Mouse (Mus musculus): ENCODE measurements around the gene Cd200r4. TPM values are rescaled to one million over a fixed set of nuclear protein-coding genes. Genes with fewer than 3 reads are reported as not detected.
"Not testable (repeated sequence)": the region's sequence is repeated elsewhere in the genome, so short reads cannot be mapped to it uniquely, and the experiment has no call there.

Gene Cd200r4
- polyA plus RNA-seq, 1 experiment from 2014 or later, result 0.35 TPM

DNA sequence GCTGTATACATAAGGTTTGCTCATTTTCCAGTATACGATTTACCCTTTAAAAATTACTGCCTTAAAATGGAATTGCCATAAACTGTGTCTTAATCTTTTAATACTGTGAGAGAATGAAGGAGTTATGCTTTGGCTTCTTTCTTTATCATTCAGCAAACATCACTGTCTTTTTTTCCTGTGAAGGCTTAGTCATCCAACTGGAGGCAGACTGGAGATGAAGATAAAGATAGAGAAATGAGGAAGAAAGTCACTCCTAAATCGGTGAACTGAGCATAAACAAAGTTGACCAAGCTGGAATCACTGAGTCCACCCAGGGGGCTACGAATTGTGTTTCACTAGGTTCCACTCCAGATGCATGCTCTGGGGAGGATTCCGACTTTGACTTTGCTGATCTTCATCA is 9.0 kb downstream of the Cd200r4 start:
- H3K27me3 ChIP-seq (ENCODE audit: control insufficient read depth, insufficient read depth, low read depth, low read length), result no peaks in the 10 kb centered on the region
- no peaks in the 10 kb centered on the region for H3K36me3 ChIP-seq (ENCODE audit: control insufficient read depth, insufficient read depth)
- H3K4me1 ChIP-seq (ENCODE audit: control insufficient read depth, low read depth, low read length), result no peaks in the 10 kb centered on the region
- 38% methylated on average over 4 of the region's 4 CpGs for WGBS (ENCODE audit: insufficient replicate concordance)
- H3K9me3 ChIP-seq (replicated peaks; ENCODE audit: control insufficient read depth, low read length), result no peaks in the 10 kb centered on the region
- H3K27ac ChIP-seq (ENCODE audit: low read length), result no peak overlapping the region
- no peak overlapping the region for H3K4me2 ChIP-seq (ENCODE audit: low read depth, low read length)
- ATAC-seq (ENCODE audit: low read depth), result no peak
- H3K4me3 ChIP-seq (ENCODE audit: low read depth, low read length), result no peak overlapping the region
- no peak overlapping the region for H3K9ac ChIP-seq (ENCODE audit: low read depth, low read length)

GRCm38 (mm10) chr16:44832286-44832685 is 20.8 kb downstream of the Cd200r4 start:
- no peak for ATAC-seq (ENCODE audit: low read depth)
- Histone ChIP-seq H3K9me3 (replicated peaks; ENCODE audit: control insufficient read depth, low read length) (no peaks in the 10 kb centered on the region), H3K27me3 (ENCODE audit: control insufficient read depth, insufficient read depth, low read depth, low read length) (no peaks in the 10 kb centered on the region), H3K9ac (ENCODE audit: low read depth, low read length) (no peak overlapping the region), H3K4me3 (ENCODE audit: low read depth, low read length) (no peak overlapping the region), H3K4me2 (ENCODE audit: low read depth, low read length) (no peak overlapping the region), H3K36me3 (ENCODE audit: control insufficient read depth, insufficient read depth) (no peaks in the 10 kb centered on the region), H3K4me1 (ENCODE audit: control insufficient read depth, low read depth, low read length) (no peaks in the 10 kb centered on the region), H3K27ac (ENCODE audit: low read length) (no peak overlapping the region)
- WGBS (ENCODE audit: insufficient replicate concordance), result 45% methylated on average over 3 of the region's 3 CpGs

DNA sequence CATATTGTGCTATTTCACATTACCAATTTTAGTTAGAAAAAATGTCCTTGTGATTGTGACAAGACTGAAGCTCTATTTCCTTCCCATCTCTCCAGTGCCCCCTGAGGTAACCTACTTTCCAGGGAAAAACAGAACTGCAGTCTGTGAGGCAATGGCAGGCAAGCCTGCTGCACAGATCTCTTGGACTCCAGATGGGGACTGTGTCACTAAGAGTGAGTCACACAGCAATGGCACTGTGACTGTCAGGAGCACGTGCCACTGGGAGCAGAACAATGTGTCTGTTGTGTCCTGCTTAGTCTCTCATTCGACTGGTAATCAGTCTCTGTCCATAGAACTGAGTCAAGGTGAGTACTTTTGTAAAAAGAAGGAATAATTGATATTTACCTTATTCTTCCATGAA is 21.7 kb downstream of the Cd200r4 start:
- not testable (repeated sequence) for ATAC-seq (ENCODE audit: low read depth); H3K36me3 ChIP-seq (ENCODE audit: control insufficient read depth, insufficient read depth); H3K27ac ChIP-seq (ENCODE audit: low read length); H3K27me3 ChIP-seq (ENCODE audit: control insufficient read depth, insufficient read depth, low read depth, low read length); H3K4me2 ChIP-seq (ENCODE audit: low read depth, low read length); H3K9ac ChIP-seq (ENCODE audit: low read depth, low read length); H3K4me3 ChIP-seq (ENCODE audit: low read depth, low read length); H3K4me1 ChIP-seq (ENCODE audit: control insufficient read depth, low read depth, low read length); H3K9me3 ChIP-seq (replicated peaks; ENCODE audit: control insufficient read depth, low read length)
- 48% methylated on average over 2 of the region's 2 CpGs for WGBS (ENCODE audit: insufficient replicate concordance)

GRCm38 (mm10) chr16:44866797-44867196 is 55.3 kb downstream of the Cd200r4 start, which contains the start of gene Cd200r2:
Cd200r2 (plus strand) TSS chr16:44867097.
- Histone ChIP-seq H3K27me3 (ENCODE audit: control insufficient read depth, insufficient read depth, low read depth, low read length) (no peaks in the 10 kb centered on the region), H3K9ac (ENCODE audit: low read depth, low read length) (no peak within 1 kb of the TSS), H3K9me3 (replicated peaks; ENCODE audit: control insufficient read depth, low read length) (no peaks in the 10 kb centered on the region), H3K4me1 (ENCODE audit: control insufficient read depth, low read depth, low read length) (no peaks in the 10 kb centered on the region), H3K4me2 (ENCODE audit: low read depth, low read length) (no peak within 1 kb of the TSS), H3K27ac (ENCODE audit: low read length) (no peak within 1 kb of the TSS), H3K36me3 (ENCODE audit: control insufficient read depth, insufficient read depth) (no peaks in the 10 kb centered on the region), H3K4me3 (ENCODE audit: low read depth, low read length) (no peak within 1 kb of the TSS)
- ATAC-seq (ENCODE audit: low read depth), result no peak
- 50% methylated on average over 2 of the region's 2 CpGs for whole genome bisulfite sequencing (ENCODE audit: insufficient replicate concordance)

GRCm38 (mm10) chr16:44875178-44875577 is 63.6 kb downstream of the Cd200r4 start:
- H3K9me3 ChIP-seq (replicated peaks; ENCODE audit: control insufficient read depth, low read length), result no peaks in the 10 kb centered on the region
- no peaks in the 10 kb centered on the region for H3K36me3 ChIP-seq (ENCODE audit: control insufficient read depth, insufficient read depth)
- no peak overlapping the region for H3K9ac ChIP-seq (ENCODE audit: low read depth, low read length)
- H3K4me2 ChIP-seq (ENCODE audit: low read depth, low read length), result no peak overlapping the region
- H3K27me3 ChIP-seq (ENCODE audit: control insufficient read depth, insufficient read depth, low read depth, low read length), result no peaks in the 10 kb centered on the region
- ATAC-seq (ENCODE audit: low read depth), result no peak
- no peaks in the 10 kb centered on the region for H3K4me1 ChIP-seq (ENCODE audit: control insufficient read depth, low read depth, low read length)
- WGBS (ENCODE audit: insufficient replicate concordance), result 38% methylated on average over 1 of the region's 1 CpGs
- no peak overlapping the region for H3K27ac ChIP-seq (ENCODE audit: low read length)
- H3K4me3 ChIP-seq (ENCODE audit: low read depth, low read length), result no peak overlapping the region

DNA sequence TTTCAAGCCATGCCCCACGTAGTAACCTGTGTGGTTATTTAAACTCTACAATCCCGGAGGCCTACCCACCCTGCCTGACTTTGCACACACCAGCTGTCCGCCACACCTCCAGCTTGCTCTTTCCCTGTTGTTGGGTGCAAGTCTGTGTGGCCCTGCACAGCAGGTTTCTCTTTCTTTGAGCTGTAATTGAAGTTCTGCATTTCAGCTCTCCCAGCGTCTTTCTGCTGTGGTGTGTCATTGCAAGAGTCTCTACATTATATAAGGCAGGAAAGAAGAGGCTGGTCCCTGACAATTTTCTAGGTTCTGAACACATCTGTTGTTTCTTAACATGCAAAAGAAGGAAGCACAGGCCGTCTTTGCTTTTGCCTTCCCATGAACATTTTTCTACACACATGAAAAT is 65.1 kb downstream of the Cd200r4 start:
- Histone ChIP-seq H3K4me2 (ENCODE audit: low read depth, low read length) (no peak overlapping the region), H3K9me3 (replicated peaks; ENCODE audit: control insufficient read depth, low read length) (no peaks in the 10 kb centered on the region), H3K4me3 (ENCODE audit: low read depth, low read length) (no peak overlapping the region), H3K27ac (ENCODE audit: low read length) (no peak overlapping the region), H3K36me3 (ENCODE audit: control insufficient read depth, insufficient read depth) (no peaks in the 10 kb centered on the region), H3K27me3 (ENCODE audit: control insufficient read depth, insufficient read depth, low read depth, low read length) (no peaks in the 10 kb centered on the region), H3K4me1 (ENCODE audit: control insufficient read depth, low read depth, low read length) (no peaks in the 10 kb centered on the region), H3K9ac (ENCODE audit: low read depth, low read length) (no peak overlapping the region)
- ATAC-seq (ENCODE audit: low read depth), result no peak
- 28% methylated on average over 5 of the region's 5 CpGs for WGBS (ENCODE audit: insufficient replicate concordance)

DNA sequence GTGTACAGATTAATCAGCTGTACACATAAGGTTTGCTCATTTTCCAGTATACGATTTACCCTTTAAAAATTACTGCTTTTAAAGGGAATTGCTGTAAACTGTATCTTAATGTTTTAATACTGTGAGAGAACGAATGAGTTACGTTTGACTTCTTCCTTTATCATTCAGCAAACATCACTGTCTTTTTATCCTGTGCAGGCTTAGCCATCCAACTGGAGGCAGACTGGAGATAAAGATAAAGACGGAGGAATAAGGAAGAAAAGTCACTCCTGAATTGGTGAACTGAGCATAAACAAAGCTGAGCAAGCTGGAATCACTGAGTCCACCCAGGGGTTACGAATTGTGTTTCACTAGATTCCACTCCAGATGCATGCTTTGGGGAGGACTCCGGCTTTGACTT is 66.1 kb downstream of the Cd200r4 start:
- Histone ChIP-seq H3K9ac (ENCODE audit: low read depth, low read length) (no peak overlapping the region), H3K27ac (ENCODE audit: low read length) (no peak overlapping the region), H3K4me2 (ENCODE audit: low read depth, low read length) (no peak overlapping the region), H3K27me3 (ENCODE audit: control insufficient read depth, insufficient read depth, low read depth, low read length) (no peaks in the 10 kb centered on the region), H3K4me1 (ENCODE audit: control insufficient read depth, low read depth, low read length) (no peaks in the 10 kb centered on the region), H3K4me3 (ENCODE audit: low read depth, low read length) (no peak overlapping the region), H3K36me3 (ENCODE audit: control insufficient read depth, insufficient read depth) (no peaks in the 10 kb centered on the region), H3K9me3 (replicated peaks; ENCODE audit: control insufficient read depth, low read length) (no peaks in the 10 kb centered on the region)
- 37% methylated on average over 6 of the region's 6 CpGs for WGBS (ENCODE audit: insufficient replicate concordance)
- ATAC-seq (ENCODE audit: low read depth), result no peak

Other genes with a start within 250 kb of the Cd200r4 start
- gene Nepro, start 87.4 kb upstream of the Cd200r4 start, polyA plus RNA-seq (2015; fragmentation: Nextera tagmentation; extraction: Ambion mirVana), result 2.0 and 2.5 TPM in 2 replicates
- 15.3 and 16.4 TPM in 2 replicates for gene Gtpbp8, start 65.4 kb upstream of the Cd200r4 start, polyA plus RNA-seq (2015; fragmentation: Nextera tagmentation; extraction: Ambion mirVana)
- 3.6 and 3.8 TPM in 2 replicates for gene Cd200r1, start 46.0 kb upstream of the Cd200r4 start, polyA plus RNA-seq (2015; fragmentation: Nextera tagmentation; extraction: Ambion mirVana)
- gene Cd200r2, start 55.4 kb downstream of the Cd200r4 start, polyA plus RNA-seq (2015; fragmentation: Nextera tagmentation; extraction: Ambion mirVana), result 0.06 TPM in 1 of 2 replicates, not detected in the other
- gene Cd200r3, start 131.9 kb downstream of the Cd200r4 start, polyA plus RNA-seq (2015; fragmentation: Nextera tagmentation; extraction: Ambion mirVana), result 0.98 and 1.3 TPM in 2 replicates